Mouse (Mus musculus) CH12.LX (cell line): ENCODE data around the gene Ramp2. TPM values are rescaled to one million over a fixed set of nuclear protein-coding genes. Genes with fewer than 3 reads are reported as not detected.

Experiments used
- DNase-seq: peaks from one replicate; pipeline ENCODE4 v3.0.0-alpha.2; 2013; ENCODE audit errors: extremely low read depth
- H3K27ac ChIP-seq: 2 replicates; pipeline ENCODE4 v1.5.1; 2012; ENCODE audit warnings: low read depth, mild to moderate bottlenecking, control low read depth, moderate library complexity; ENCODE audit not compliant: insufficient read depth
- H3K27me3 ChIP-seq: replicated peaks from 2 replicates; pipeline ENCODE3; 2012; ENCODE audit warnings: inconsistent platforms
- H3K36me3 ChIP-seq, 2 experiments: replicated peaks in 1 of 2; 2 replicates each; pipeline versions ENCODE3 to v1.6.1; 2012; ENCODE audit warnings: inconsistent platforms in 1 of 2, low read length in 1 of 2, mild to moderate bottlenecking in 1 of 2, mixed read lengths in 1 of 2, moderate library complexity in 1 of 2; ENCODE audit not compliant: control insufficient read depth in 1 of 2, insufficient read depth in 1 of 2
- H3K4me1 ChIP-seq, 2 experiments: 2 replicates each; pipeline ENCODE4 v1.6.1; 2012; ENCODE audit warnings: inconsistent platforms in 1 of 2, moderate library complexity in 1 of 2; ENCODE audit not compliant: insufficient read depth in 2 of 2, control insufficient read depth in 1 of 2
- H3K4me2 ChIP-seq: 2 replicates; pipeline ENCODE4 v1.6.1; 2012; ENCODE audit warnings: low read depth, mild to moderate bottlenecking, control low read depth; ENCODE audit not compliant: poor library complexity, insufficient read depth, severe bottlenecking
- H3K4me3 ChIP-seq, 3 experiments: fragments of 150-350 bp in 1 of 3; sonication (generic) in 1 of 3; replicated peaks in 1 of 3; 2 replicates each; pipeline versions ENCODE3 to v1.5.1; 2011 to 2012; ENCODE audit warnings: low read depth in 2 of 3, low read length in 2 of 3, mild to moderate bottlenecking in 2 of 3, moderate library complexity in 2 of 3, control low read depth in 1 of 3, improper control_type of control experiment in 1 of 3, inconsistent platforms in 1 of 3, mixed read lengths in 1 of 3; ENCODE audit not compliant: poor library complexity in 1 of 3
- H3K79me2 ChIP-seq: replicated peaks from 2 replicates; pipeline ENCODE4 v1.6.1; 2012; ENCODE audit warnings: mild to moderate bottlenecking, moderate library complexity; ENCODE audit not compliant: control insufficient read depth, poor library complexity, insufficient read depth, severe bottlenecking; ENCODE audit errors: extremely low read depth
- H3K9ac ChIP-seq: 2 replicates; pipeline ENCODE4 v1.6.1; 2012; ENCODE audit warnings: low read depth, mild to moderate bottlenecking, control low read depth, moderate library complexity; ENCODE audit not compliant: insufficient read depth
- H3K9me3 ChIP-seq: replicated peaks from 2 replicates; pipeline ENCODE3; 2012; ENCODE audit warnings: low read length, inconsistent platforms, mixed read lengths
- BHLHE40 ChIP-seq: IDR thresholded peaks from 2 replicates; pipeline ENCODE4 v1.6.1; 2011; ENCODE audit warnings: mild to moderate bottlenecking, low read depth, low read length, improper control_type of control experiment
- CTCF ChIP-seq, 2 experiments: IDR thresholded peaks in 1 of 2; conservative IDR thresholded peaks in 1 of 2; 2 replicates each; pipeline ENCODE4 v1.5.1; 2011 to 2012; ENCODE audit warnings: low read depth in 2 of 2, low read length in 2 of 2, improper control_type of control experiment in 1 of 2, inconsistent platforms in 1 of 2, mild to moderate bottlenecking in 1 of 2, moderate library complexity in 1 of 2
- E2F4 ChIP-seq: IDR thresholded peaks from 2 replicates; pipeline ENCODE4 v1.6.1; 2011; ENCODE audit warnings: low read depth, low read length, improper control_type of control experiment; ENCODE audit not compliant: insufficient replicate concordance
- ELF1 ChIP-seq: IDR thresholded peaks from 2 replicates; pipeline ENCODE4 v1.6.1; 2014; ENCODE audit warnings: low read depth, mild to moderate bottlenecking, inconsistent platforms, low read length, improper control_type of control experiment
- EP300 ChIP-seq: IDR thresholded peaks from 2 replicates; pipeline ENCODE4 v1.6.1; 2011; ENCODE audit warnings: low read length, improper control_type of control experiment
- ETS1 ChIP-seq: conservative IDR thresholded peaks from 2 replicates; pipeline ENCODE4 v1.6.1; 2012; ENCODE audit warnings: low read depth, mild to moderate bottlenecking, inconsistent platforms, low read length, improper control_type of control experiment, moderate library complexity
- GABPA ChIP-seq: IDR thresholded peaks from 2 replicates; pipeline ENCODE4 v1.6.1; 2012; ENCODE audit warnings: low read depth, low read length, improper control_type of control experiment, inconsistent platforms; ENCODE audit not compliant: insufficient replicate concordance
- HCFC1 ChIP-seq: IDR thresholded peaks from 2 replicates; pipeline ENCODE4 v1.6.1; 2012; ENCODE audit warnings: low read depth, mild to moderate bottlenecking, inconsistent platforms, low read length, improper control_type of control experiment
- IRF4 ChIP-seq: IDR thresholded peaks from 2 replicates; pipeline ENCODE4 v1.6.1; 2014; ENCODE audit warnings: low read depth, mild to moderate bottlenecking, inconsistent platforms, low read length, improper control_type of control experiment
- JUND ChIP-seq: conservative IDR thresholded peaks from 2 replicates; pipeline ENCODE4 v1.6.1; 2011; ENCODE audit warnings: low read depth, low read length, improper control_type of control experiment
- KAT2A ChIP-seq: IDR thresholded peaks from 2 replicates; pipeline ENCODE4 v1.6.1; 2012; ENCODE audit warnings: low read length, improper control_type of control experiment, inconsistent platforms; ENCODE audit not compliant: insufficient replicate concordance
- MAX ChIP-seq: IDR thresholded peaks from 2 replicates; pipeline ENCODE4 v1.6.1; 2011; ENCODE audit warnings: low read length, improper control_type of control experiment
- MAZ ChIP-seq: IDR thresholded peaks from 2 replicates; pipeline ENCODE4 v1.6.1; 2012; ENCODE audit warnings: low read depth, mild to moderate bottlenecking, inconsistent platforms, low read length, improper control_type of control experiment, moderate library complexity
- MEF2A ChIP-seq: IDR thresholded peaks from 2 replicates; pipeline ENCODE4 v1.6.1; 2014; ENCODE audit warnings: low read depth, mild to moderate bottlenecking, inconsistent platforms, low read length, improper control_type of control experiment, borderline replicate concordance
- MXI1 ChIP-seq: IDR thresholded peaks from 2 replicates; pipeline ENCODE4 v1.6.1; 2011; ENCODE audit warnings: mild to moderate bottlenecking, low read depth, low read length, improper control_type of control experiment
- NELFE ChIP-seq: IDR thresholded peaks from 2 replicates; pipeline ENCODE4 v1.6.1; 2011; ENCODE audit warnings: low read depth, low read length, improper control_type of control experiment
- NRF1 ChIP-seq: IDR thresholded peaks from 2 replicates; pipeline ENCODE4 v1.6.1; 2014; ENCODE audit warnings: low read depth, mild to moderate bottlenecking, inconsistent platforms, low read length, improper control_type of control experiment, moderate library complexity
- RAD21 ChIP-seq: IDR thresholded peaks from 2 replicates; pipeline ENCODE4 v1.6.1; 2011; ENCODE audit warnings: low read depth, mild to moderate bottlenecking, low read length, improper control_type of control experiment, moderate library complexity
- SIN3A ChIP-seq: IDR thresholded peaks from 2 replicates; pipeline ENCODE4 v1.6.1; 2012; ENCODE audit warnings: low read length, improper control_type of control experiment, inconsistent platforms
- SMC3 ChIP-seq: IDR thresholded peaks from 2 replicates; pipeline ENCODE4 v1.6.1; 2011; ENCODE audit warnings: low read depth, low read length, improper control_type of control experiment
- UBTF ChIP-seq: IDR thresholded peaks from 2 replicates; pipeline ENCODE4 v1.6.1; 2012; ENCODE audit warnings: low read depth, mild to moderate bottlenecking, inconsistent platforms, low read length, improper control_type of control experiment, moderate library complexity
- USF2 ChIP-seq: conservative IDR thresholded peaks from 2 replicates; pipeline ENCODE4 v1.6.1; 2011; ENCODE audit warnings: low read depth, low read length, improper control_type of control experiment
- ZKSCAN1 ChIP-seq: IDR thresholded peaks from 2 replicates; pipeline ENCODE4 v1.6.1; 2012; ENCODE audit warnings: low read depth, inconsistent platforms, low read length, improper control_type of control experiment, borderline replicate concordance
- ZMIZ1 ChIP-seq: IDR thresholded peaks from 2 replicates; pipeline ENCODE4 v1.6.1; 2012; ENCODE audit warnings: low read depth, mild to moderate bottlenecking, inconsistent platforms, low read length, improper control_type of control experiment
- dilution Hi-C: fragments of 300-500 bp; cut with MboI; formaldehyde crosslinking; loops from 2 replicates; pipeline ENCODE4 v1.14.3; 2020; ENCODE audit warnings: low sequenced_read_pairs; ENCODE audit not compliant: extremely low pct_unique_long_range_greater_than_20kb, extremely low pct_ligation_motif_present
- in situ Hi-C: fragments of 300-500 bp; cut with MboI; formaldehyde crosslinking; loops from 3 replicates; pipeline ENCODE4 v1.14.3; 2019; ENCODE audit warnings: low sequenced_read_pairs, low pct_ligation_motif_present, low pct_unique_long_range_greater_than_20kb, mixed read lengths
- polyA plus RNA-seq: library from polyadenylated mRNA; unstranded; fragments of >175 nt; gene quantifications from 2 replicates; pipeline ENCODE4 v1.2.1, GENCODE M21; 2012; ENCODE audit warnings: low read depth; ENCODE audit not compliant: insufficient read length
- total RNA-seq, 2 experiments: library from RNA; depleted of rRNA; stranded (reverse); fragments of 300-350 nt in 1 of 2; fragments of >200 nt in 1 of 2; gene quantifications; 2 replicates each; pipeline ENCODE4 v1.2.3; 2012 to 2014

Ramp2 gene
- total and polyA plus RNA-seq, 3 experiments: 0.26 to 1.3 (median 0.33) TPM

GRCm38 (mm10) chr11:101302004-101302798, 56.4 kb downstream of the Ramp2 start, which contains the start of gene Becn1 (continued):
- TF ChIP-seq IRF4: peak; percentile 68; the same call in 1 of the 2 replicates
- TF ChIP-seq BHLHE40: 0 out of 2 replicates have a peak, but pooled peaks have one; percentile 23
- 0 out of 2 replicates have a peak, but pooled peaks have one; percentile 32 for TF ChIP-seq NRF1
- peak; percentile 89 for TF ChIP-seq RAD21
- no peak; the same call in 1 of the 2 replicates for TF ChIP-seq GABPA
- TF ChIP-seq HCFC1: peak; percentile 86
- no peak for TF ChIP-seq UBTF
- no peak for TF ChIP-seq EP300
- peak; percentile 26; the same call in 1 of the 2 replicates for TF ChIP-seq MEF2A
- TF ChIP-seq NELFE: peak; percentile 93
- no peak for TF ChIP-seq MAX
- TF ChIP-seq USF2: no peak
- peak; percentile 83 for TF ChIP-seq SMC3
- TF ChIP-seq ETS1: peak; percentile 30; the same call in 1 of the 2 replicates

- in situ Hi-C loops: loop anchor here (10.0 kb wide), 1 partner anchor 223 kb away; the partner anchor contains the start of genes Coasy and Mlx
- dilution Hi-C loops: no loop called here
- Histone ChIP-seq H3K4me2 (no peak overlapping the region), H3K4me1 (no peaks in the 10 kb centered on the region), H3K4me3 (no peak overlapping the region), H3K27ac (no peak overlapping the region), H3K79me2 (no peaks in the 10 kb centered on the region), H3K27me3 (peaks cover 5% of the 10 kb centered on the region), H3K9me3 (peaks cover 4% of the 10 kb centered on the region), H3K36me3 (no peaks in the 10 kb centered on the region), H3K9ac (no peak overlapping the region)
- no peak for DNase-seq
- no peak for TF ChIP-seq SIN3A
- no peak for TF ChIP-seq HCFC1
- no peak for TF ChIP-seq JUND
- TF ChIP-seq MAX: no peak
- no peak for TF ChIP-seq MAZ
- TF ChIP-seq E2F4: no peak
- no peak for TF ChIP-seq UBTF
- TF ChIP-seq ZKSCAN1: no peak
- TF ChIP-seq KAT2A: no peak
- no peak for TF ChIP-seq MXI1
- TF ChIP-seq IRF4: no peak
- TF ChIP-seq ELF1: no peak
- no peak for TF ChIP-seq ZMIZ1
- no peak for TF ChIP-seq CTCF (conservative IDR thresholded peaks at IDR 0.05 in 1 of 2, IDR thresholded peaks at IDR 0.05 in 1 of 2; ENCODE audit: low read depth in 2 of 2, low read length in 2 of 2)
Measured at GRCm38 (mm10) chr11:101307744-101308143, 61.9 kb downstream of the Ramp2 start.

Other genes with a start within 250 kb of the Ramp2 start
Only the 20 nearest of the 30 such genes appear.
- 0.29 and 0.81 TPM in 2 replicates for gene Hsd17b1, start 167.6 kb upstream of the Ramp2 start, total RNA-seq (2012; rRNA removed)
- gene Hsd17b1, start 167.6 kb upstream of the Ramp2 start, total RNA-seq (2014; rRNA removed): not detected in 2 replicates
- 0.17 TPM in 1 of 2 replicates, not detected in the other for gene Hsd17b1, start 167.6 kb upstream of the Ramp2 start, polyA plus RNA-seq
- gene Coasy, start 163.5 kb upstream of the Ramp2 start, total RNA-seq (2012; rRNA removed): 74.9 and 78.9 TPM in 2 replicates
- 60.4 and 66.1 TPM in 2 replicates for gene Coasy, start 163.5 kb upstream of the Ramp2 start, total RNA-seq (2014; rRNA removed)
- 56.6 and 63.4 TPM in 2 replicates for gene Coasy, start 163.5 kb upstream of the Ramp2 start, polyA plus RNA-seq
- 45.2 and 63.0 TPM in 2 replicates for gene Mlx, start 158.8 kb upstream of the Ramp2 start, total RNA-seq (2012; rRNA removed)
- 93.1 and 116 TPM in 2 replicates for gene Mlx, start 158.8 kb upstream of the Ramp2 start, total RNA-seq (2014; rRNA removed)
- 43.3 and 51.5 TPM in 2 replicates for gene Mlx, start 158.8 kb upstream of the Ramp2 start, polyA plus RNA-seq
- 63.7 and 106 TPM in 2 replicates for gene Psmc3ip, start 150.6 kb upstream of the Ramp2 start, total RNA-seq (2012; rRNA removed)
- 85.9 and 106 TPM in 2 replicates for gene Psmc3ip, start 150.6 kb upstream of the Ramp2 start, total RNA-seq (2014; rRNA removed)
- 89.9 and 114 TPM in 2 replicates for gene Psmc3ip, start 150.6 kb upstream of the Ramp2 start, polyA plus RNA-seq
- gene Retreg3, start 126.1 kb upstream of the Ramp2 start, total RNA-seq (2012; rRNA removed): 46.5 and 48.2 TPM in 2 replicates
- gene Retreg3, start 126.1 kb upstream of the Ramp2 start, total RNA-seq (2014; rRNA removed): 50.3 and 55.9 TPM in 2 replicates
- 53.6 and 54.3 TPM in 2 replicates for gene Retreg3, start 126.1 kb upstream of the Ramp2 start, polyA plus RNA-seq
- gene Tubg1, start 126.1 kb upstream of the Ramp2 start, total RNA-seq (2012; rRNA removed): 108 and 116 TPM in 2 replicates
- gene Tubg1, start 126.1 kb upstream of the Ramp2 start, total RNA-seq (2014; rRNA removed): 53.7 and 57.4 TPM in 2 replicates
- 182 and 190 TPM in 2 replicates for gene Tubg1, start 126.1 kb upstream of the Ramp2 start, polyA plus RNA-seq
- 3.1 and 4.7 TPM in 2 replicates for gene Tubg2, start 90.1 kb upstream of the Ramp2 start, total RNA-seq (2012; rRNA removed)
- gene Tubg2, start 90.1 kb upstream of the Ramp2 start, total RNA-seq (2014; rRNA removed): 1.2 and 2.1 TPM in 2 replicates
- gene Tubg2, start 90.1 kb upstream of the Ramp2 start, polyA plus RNA-seq: 8.7 and 10.5 TPM in 2 replicates
- 15.6 and 16.7 TPM in 2 replicates for gene Cntnap1, start 75.5 kb upstream of the Ramp2 start, total RNA-seq (2012; rRNA removed)
- 3.6 and 4.4 TPM in 2 replicates for gene Cntnap1, start 75.5 kb upstream of the Ramp2 start, total RNA-seq (2014; rRNA removed)
- 17.9 and 19.5 TPM in 2 replicates for gene Cntnap1, start 75.5 kb upstream of the Ramp2 start, polyA plus RNA-seq
- gene Plekhh3, start 74.7 kb upstream of the Ramp2 start, total RNA-seq (2012; rRNA removed): 16.3 and 20.3 TPM in 2 replicates
- 2.8 and 2.9 TPM in 2 replicates for gene Plekhh3, start 74.7 kb upstream of the Ramp2 start, total RNA-seq (2014; rRNA removed)
- 3.7 and 5.0 TPM in 2 replicates for gene Plekhh3, start 74.7 kb upstream of the Ramp2 start, polyA plus RNA-seq
- 29.6 and 58.7 TPM in 2 replicates for gene Ccr10, start 70.6 kb upstream of the Ramp2 start, total RNA-seq (2012; rRNA removed)
- 14.1 and 17.2 TPM in 2 replicates for gene Ccr10, start 70.6 kb upstream of the Ramp2 start, total RNA-seq (2014; rRNA removed)
- 12.3 TPM in 2 replicates for gene Ccr10, start 70.6 kb upstream of the Ramp2 start, polyA plus RNA-seq
- gene Ezh1, start 19.6 kb upstream of the Ramp2 start, total RNA-seq (2012; rRNA removed): 11.1 and 15.3 TPM in 2 replicates
- gene Ezh1, start 19.6 kb upstream of the Ramp2 start, total RNA-seq (2014; rRNA removed): 8.5 and 8.7 TPM in 2 replicates
- gene Ezh1, start 19.6 kb upstream of the Ramp2 start, polyA plus RNA-seq: 10.8 and 12.1 TPM in 2 replicates
- gene Vps25, start 7.7 kb downstream of the Ramp2 start, total RNA-seq (2012; rRNA removed): 102 and 132 TPM in 2 replicates
- gene Vps25, start 7.7 kb downstream of the Ramp2 start, total RNA-seq (2014; rRNA removed): 97.7 and 105 TPM in 2 replicates
- 210 and 211 TPM in 2 replicates for gene Vps25, start 7.7 kb downstream of the Ramp2 start, polyA plus RNA-seq
- 0.85 and 1.2 TPM in 2 replicates for gene Wnk4, start 14.5 kb downstream of the Ramp2 start, total RNA-seq (2012; rRNA removed)
- gene Wnk4, start 14.5 kb downstream of the Ramp2 start, total RNA-seq (2014; rRNA removed): 0.62 and 0.90 TPM in 2 replicates
- gene Wnk4, start 14.5 kb downstream of the Ramp2 start, polyA plus RNA-seq: 5.4 and 7.8 TPM in 2 replicates
- 2.5 and 3.4 TPM in 2 replicates for gene Cntd1, start 33.0 kb downstream of the Ramp2 start, total RNA-seq (2012; rRNA removed)
- 0.65 and 0.98 TPM in 2 replicates for gene Cntd1, start 33.0 kb downstream of the Ramp2 start, total RNA-seq (2014; rRNA removed)
- gene Cntd1, start 33.0 kb downstream of the Ramp2 start, polyA plus RNA-seq: 0.85 and 0.96 TPM in 2 replicates
- gene Coa3, start 33.1 kb downstream of the Ramp2 start, total RNA-seq (2012; rRNA removed): 285 TPM in 2 replicates
- 177 and 179 TPM in 2 replicates for gene Coa3, start 33.1 kb downstream of the Ramp2 start, total RNA-seq (2014; rRNA removed)
- gene Coa3, start 33.1 kb downstream of the Ramp2 start, polyA plus RNA-seq: 113 and 117 TPM in 2 replicates
- gene Becn1, start 56.3 kb downstream of the Ramp2 start, total RNA-seq (2012; rRNA removed): 280 and 282 TPM in 2 replicates
- gene Becn1, start 56.3 kb downstream of the Ramp2 start, total RNA-seq (2014; rRNA removed): 207 and 224 TPM in 2 replicates
- 177 and 237 TPM in 2 replicates for gene Becn1, start 56.3 kb downstream of the Ramp2 start, polyA plus RNA-seq
- gene Psme3, start 70.2 kb downstream of the Ramp2 start, total RNA-seq (2012; rRNA removed): 86.1 and 108 TPM in 2 replicates
- 199 and 208 TPM in 2 replicates for gene Psme3, start 70.2 kb downstream of the Ramp2 start, total RNA-seq (2014; rRNA removed)
- gene Psme3, start 70.2 kb downstream of the Ramp2 start, polyA plus RNA-seq: 496 and 527 TPM in 2 replicates
- gene Aoc2, start 79.0 kb downstream of the Ramp2 start, total RNA-seq (2012; rRNA removed): 5.0 and 5.5 TPM in 2 replicates
- gene Aoc2, start 79.0 kb downstream of the Ramp2 start, total RNA-seq (2014; rRNA removed): 3.6 and 4.3 TPM in 2 replicates
- 10.7 and 12.1 TPM in 2 replicates for gene Aoc2, start 79.0 kb downstream of the Ramp2 start, polyA plus RNA-seq
- 0.25 and 0.29 TPM in 2 replicates for gene Aoc3, start 84.6 kb downstream of the Ramp2 start, total RNA-seq (2012; rRNA removed)
- gene Aoc3, start 84.6 kb downstream of the Ramp2 start, total RNA-seq (2014; rRNA removed): 0.28 and 0.30 TPM in 2 replicates
- 0.86 and 0.99 TPM in 2 replicates for gene Aoc3, start 84.6 kb downstream of the Ramp2 start, polyA plus RNA-seq
- 0.08 TPM in 1 of 2 replicates, not detected in the other for gene G6pc, start 121.5 kb downstream of the Ramp2 start, total RNA-seq (2012; rRNA removed)
- not detected in 2 replicates for gene G6pc, start 121.5 kb downstream of the Ramp2 start, total RNA-seq (2014; rRNA removed)
- gene G6pc, start 121.5 kb downstream of the Ramp2 start, polyA plus RNA-seq: not detected in 2 replicates